Mouse (Mus musculus): ENCODE data around the gene Ank. TPM values are rescaled to one million over a fixed set of nuclear protein-coding genes. Genes with fewer than 3 reads are reported as not detected.

Ank gene
- total and polyA plus RNA-seq, 2 experiments from 2014 or later = 22.8 to 31.5 TPM

DNA sequence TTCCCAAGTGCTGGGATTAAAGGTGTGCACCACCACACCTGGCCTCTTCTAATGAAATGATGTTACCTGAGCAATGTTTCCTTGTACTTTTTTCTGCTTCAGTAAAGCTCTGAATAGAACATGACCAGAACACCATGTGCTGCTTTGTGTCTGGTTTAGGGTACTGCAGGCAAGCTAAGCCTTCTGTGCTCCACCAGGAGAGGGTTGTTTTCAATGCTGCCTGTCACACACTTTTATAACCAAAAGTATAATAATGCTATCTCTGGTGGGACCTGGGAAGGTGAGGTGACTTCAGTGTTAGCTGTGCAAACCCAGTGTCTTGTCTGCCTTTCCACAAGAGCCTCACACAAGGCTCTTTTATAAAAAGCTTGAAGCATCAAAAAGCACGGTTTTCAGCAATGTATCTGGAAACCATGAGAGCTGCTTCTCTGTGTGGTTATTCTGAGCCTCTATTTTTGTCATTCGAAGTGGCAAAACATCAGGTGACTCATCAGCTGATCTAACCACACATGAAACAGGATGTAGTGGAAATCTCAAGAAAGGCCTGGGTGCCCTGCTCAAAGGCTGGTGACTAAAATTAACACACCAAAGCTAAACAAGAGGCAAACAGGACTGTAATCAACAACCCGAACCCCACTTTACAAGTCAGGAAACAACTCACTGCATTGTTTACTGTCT is 130.1 kb downstream of the Ank start:
- peak overlapping the region; percentile 46; the same call in 1 of the 2 replicates for H3K27ac ChIP-seq (ENCODE audit: low read depth, low read length)
- ATAC-seq = peak; percentile 74
- 63% methylated on average over 3 of the region's 3 CpGs for WGBS

DNA sequence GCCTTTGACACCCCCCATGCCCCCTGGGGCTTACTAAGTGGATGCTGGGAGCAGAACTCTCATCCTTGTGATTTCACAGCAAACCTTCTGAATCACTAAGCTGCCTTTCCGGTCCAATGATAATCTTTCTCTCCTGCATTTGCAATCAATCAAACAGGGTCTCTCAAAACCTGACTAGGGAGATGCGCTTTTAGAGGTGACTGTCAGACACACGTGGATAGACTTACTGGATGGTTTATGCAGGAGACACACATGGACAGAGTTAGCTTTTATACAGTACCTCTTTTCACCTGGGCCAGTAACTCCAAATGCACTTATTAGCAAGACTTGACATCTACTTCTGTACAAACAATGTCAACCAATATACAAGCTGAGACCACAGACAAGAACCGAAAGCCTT is 131.0 kb downstream of the Ank start:
- Histone ChIP-seq H3K4me2 (ENCODE audit: low read depth) (no peak overlapping the region), H3K9me3 (ENCODE audit: low read length) (no peaks in the 10 kb centered on the region), H3K4me1 (ENCODE audit: insufficient read depth) (no peaks in the 10 kb centered on the region), H3K27ac (ENCODE audit: low read depth, low read length) (no peak overlapping the region), H3K27me3 (ENCODE audit: insufficient read depth, low read length) (no peaks in the 10 kb centered on the region), H3K36me3 (ENCODE audit: insufficient read depth) (peaks cover 28% of the 10 kb centered on the region), H3K4me3 (ENCODE audit: low read depth, low read length) (no peak overlapping the region), H3K9ac (no peak overlapping the region)
- TF ChIP-seq CTCF (IDR thresholded peaks at IDR 0.05; ENCODE audit: low read depth) = no peak
- no peak for ATAC-seq
- WGBS = 80% methylated on average over 4 of the region's 4 CpGs
- DNase-seq = no peak

More for the DNA sequence above, 130.1 kb downstream of the Ank start:
- peak; percentile 55 for TF ChIP-seq CTCF (IDR thresholded peaks at IDR 0.05; ENCODE audit: low read depth)
- Histone ChIP-seq H3K27me3 (ENCODE audit: insufficient read depth, low read length) (no peaks in the 10 kb centered on the region), H3K4me1 (ENCODE audit: insufficient read depth) (no peaks in the 10 kb centered on the region), H3K9ac (no peak overlapping the region), H3K4me2 (ENCODE audit: low read depth) (no peak overlapping the region), H3K36me3 (ENCODE audit: insufficient read depth) (peaks cover 34% of the 10 kb centered on the region), H3K4me3 (ENCODE audit: low read depth, low read length) (no peak overlapping the region), H3K9me3 (ENCODE audit: low read length) (no peaks in the 10 kb centered on the region)
- no peak for DNase-seq

DNA sequence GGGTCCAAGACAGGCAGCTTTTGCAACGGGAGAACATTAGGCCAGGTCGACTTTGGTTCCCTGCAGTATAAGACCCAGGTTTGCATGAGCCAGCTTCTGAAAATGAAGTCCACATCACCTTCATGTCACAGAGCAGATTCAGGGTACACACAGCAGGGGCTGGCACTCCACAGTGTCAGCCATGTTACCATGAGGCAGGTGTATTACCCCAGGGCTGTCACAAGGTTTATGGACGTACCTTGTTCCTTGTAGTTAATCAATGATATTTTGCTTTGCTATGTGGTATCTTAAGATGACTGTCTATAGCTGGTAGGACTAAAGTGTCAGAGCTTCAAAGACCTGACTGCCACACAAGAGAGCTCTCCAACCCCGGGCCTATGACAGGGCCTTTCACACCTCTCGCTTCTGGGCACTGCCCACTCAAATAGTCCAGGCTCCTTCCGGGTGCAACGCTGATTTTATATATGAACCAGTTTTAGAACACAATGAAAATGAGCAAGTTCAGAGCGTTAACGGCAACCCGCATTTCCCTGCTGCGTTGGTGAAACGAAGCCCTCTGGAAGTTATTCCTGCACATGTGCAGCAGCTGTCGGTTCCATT is 132.4 kb downstream of the Ank start:
- no peak overlapping the region for H3K4me3 ChIP-seq (ENCODE audit: low read depth, low read length)
- no peak for DNase-seq
- no peak overlapping the region for H3K4me2 ChIP-seq (ENCODE audit: low read depth)
- no peak overlapping the region for H3K9ac ChIP-seq
- no peaks in the 10 kb centered on the region for H3K27me3 ChIP-seq (ENCODE audit: insufficient read depth, low read length)
- no peaks in the 10 kb centered on the region for H3K4me1 ChIP-seq (ENCODE audit: insufficient read depth)
- no peak for ATAC-seq
- TF ChIP-seq CTCF (IDR thresholded peaks at IDR 0.05; ENCODE audit: low read depth) = no peak
- peaks cover 18% of the 10 kb centered on the region for H3K36me3 ChIP-seq (ENCODE audit: insufficient read depth)
- H3K9me3 ChIP-seq (ENCODE audit: low read length) = no peaks in the 10 kb centered on the region
- 91% methylated on average over 13 of the region's 13 CpGs for WGBS
- no peak overlapping the region for H3K27ac ChIP-seq (ENCODE audit: low read depth, low read length)

DNA sequence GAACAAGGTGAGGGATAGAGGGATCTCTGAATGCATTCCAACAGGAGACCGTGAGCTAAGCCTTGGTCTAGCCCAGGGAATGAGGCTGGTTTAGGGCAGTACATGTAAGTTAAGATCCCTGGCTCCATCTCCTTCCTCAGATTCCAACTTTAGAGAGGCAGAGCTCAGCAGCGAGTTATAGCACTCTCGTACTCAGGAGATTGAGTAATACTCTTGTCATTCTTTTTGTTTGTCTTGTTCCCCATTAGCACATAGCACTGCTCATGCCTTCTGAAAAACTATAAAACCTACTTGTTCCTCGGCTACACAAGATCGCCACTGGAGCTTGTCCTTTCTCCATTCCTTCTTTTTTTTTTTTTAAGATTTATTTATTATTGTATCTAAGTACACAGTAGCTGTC is 134.0 kb downstream of the Ank start:
- no peaks in the 10 kb centered on the region for H3K9me3 ChIP-seq (ENCODE audit: low read length)
- H3K27me3 ChIP-seq (ENCODE audit: insufficient read depth, low read length) = no peaks in the 10 kb centered on the region
- peaks cover 18% of the 10 kb centered on the region; the same call in 1 of the 2 replicates for H3K36me3 ChIP-seq (ENCODE audit: insufficient read depth)
- no peak overlapping the region for H3K4me2 ChIP-seq (ENCODE audit: low read depth)
- no peak for DNase-seq
- H3K27ac ChIP-seq (ENCODE audit: low read depth, low read length) = no peak overlapping the region
- 92% methylated on average over 5 of the region's 5 CpGs for WGBS
- no peak for ATAC-seq
- no peak for TF ChIP-seq CTCF (IDR thresholded peaks at IDR 0.05; ENCODE audit: low read depth)
- no peaks in the 10 kb centered on the region for H3K4me1 ChIP-seq (ENCODE audit: insufficient read depth)
- no peak overlapping the region for H3K9ac ChIP-seq
- H3K4me3 ChIP-seq (ENCODE audit: low read depth, low read length) = no peak overlapping the region

DNA sequence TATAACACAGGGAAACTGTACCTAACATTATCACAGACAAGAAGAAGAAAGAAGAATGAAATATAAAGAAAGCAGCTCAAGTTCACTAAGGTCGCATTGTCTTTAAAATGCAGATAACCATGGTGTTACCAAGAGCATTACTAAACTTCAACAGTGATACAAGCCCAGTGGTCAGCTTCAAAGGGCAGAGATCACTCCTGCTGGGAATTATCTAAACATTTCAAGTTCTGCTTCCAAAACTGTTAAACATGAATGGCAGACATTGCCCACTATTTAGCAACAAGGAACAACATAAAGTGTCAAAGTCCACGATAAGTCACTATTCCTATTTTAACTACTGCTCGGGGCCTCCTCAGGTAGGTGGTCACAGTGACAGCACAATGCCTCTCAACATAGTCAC is 138.1 kb downstream of the Ank start:
- no peaks in the 10 kb centered on the region for H3K4me1 ChIP-seq (ENCODE audit: insufficient read depth)
- H3K4me2 ChIP-seq (ENCODE audit: low read depth) = no peak overlapping the region
- H3K9ac ChIP-seq = no peak overlapping the region
- no peak for ATAC-seq
- 93% methylated on average over 3 of the region's 3 CpGs for WGBS
- DNase-seq = no peak
- no peak overlapping the region for H3K27ac ChIP-seq (ENCODE audit: low read depth, low read length)
- no peaks in the 10 kb centered on the region for H3K9me3 ChIP-seq (ENCODE audit: low read length)
- no peak overlapping the region for H3K4me3 ChIP-seq (ENCODE audit: low read depth, low read length)
- no peak for TF ChIP-seq CTCF (IDR thresholded peaks at IDR 0.05; ENCODE audit: low read depth)
- H3K36me3 ChIP-seq (ENCODE audit: insufficient read depth) = peaks cover 36% of the 10 kb centered on the region
- no peaks in the 10 kb centered on the region for H3K27me3 ChIP-seq (ENCODE audit: insufficient read depth, low read length)

DNA sequence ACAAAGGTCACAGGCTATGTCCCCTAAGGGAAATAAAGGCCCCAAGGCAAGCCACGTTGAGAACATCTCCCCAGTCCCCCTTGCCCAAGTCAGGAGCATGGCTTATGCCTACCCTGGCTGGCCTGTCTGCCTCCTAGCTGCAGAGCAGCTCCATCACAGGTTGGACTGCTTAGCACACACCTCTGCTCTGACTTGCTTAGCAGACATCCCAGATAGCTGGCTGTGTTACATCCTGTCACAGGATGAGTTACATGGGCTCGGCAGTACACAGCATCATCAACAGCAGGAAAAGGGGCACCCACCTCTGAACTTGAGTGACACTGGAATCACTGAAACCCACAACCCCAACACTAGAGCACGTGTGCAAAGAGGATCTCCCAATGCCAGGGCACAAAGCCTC is 138.8 kb downstream of the Ank start:
- DNase-seq (no peak), ATAC-seq (no peak)
- TF ChIP-seq CTCF (IDR thresholded peaks at IDR 0.05; ENCODE audit: low read depth) = no peak

DNA sequence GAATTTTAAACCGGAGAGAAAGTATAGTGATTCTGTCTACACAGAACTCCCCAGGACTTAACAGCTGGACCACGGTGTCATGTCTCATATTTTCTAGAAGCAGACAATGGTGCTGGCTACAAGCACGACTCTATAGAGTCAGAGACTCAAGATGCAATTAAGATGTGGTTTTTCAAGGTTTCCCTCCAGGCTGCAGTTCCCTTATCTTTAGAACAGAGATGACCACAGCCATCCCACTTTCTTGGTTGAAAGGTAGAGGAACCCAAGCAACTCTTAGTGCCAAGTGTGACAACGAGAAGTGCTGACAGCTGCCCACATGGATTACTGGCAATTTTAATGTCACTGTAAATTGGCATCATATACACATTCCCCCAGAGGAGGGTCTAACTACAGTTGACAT is 143.1 kb downstream of the Ank start:
- no peak overlapping the region for H3K4me3 ChIP-seq (ENCODE audit: low read depth, low read length)
- no peak for TF ChIP-seq CTCF (IDR thresholded peaks at IDR 0.05; ENCODE audit: low read depth)
- H3K4me1 ChIP-seq (ENCODE audit: insufficient read depth) = no peaks in the 10 kb centered on the region
- peaks cover 38% of the 10 kb centered on the region for H3K36me3 ChIP-seq (ENCODE audit: insufficient read depth)
- DNase-seq = no peak
- H3K27me3 ChIP-seq (ENCODE audit: insufficient read depth, low read length) = no peaks in the 10 kb centered on the region
- 70% methylated on average over 4 of the region's 4 CpGs for WGBS
- no peaks in the 10 kb centered on the region for H3K9me3 ChIP-seq (ENCODE audit: low read length)
- ATAC-seq = no peak
- no peak overlapping the region for H3K4me2 ChIP-seq (ENCODE audit: low read depth)
- H3K27ac ChIP-seq (ENCODE audit: low read depth, low read length) = no peak overlapping the region
- no peak overlapping the region for H3K9ac ChIP-seq

More for the DNA sequence above, 138.8 kb downstream of the Ank start:
- Histone ChIP-seq H3K27ac (ENCODE audit: low read depth, low read length) (no peak overlapping the region), H3K9me3 (ENCODE audit: low read length) (no peaks in the 10 kb centered on the region), H3K36me3 (ENCODE audit: insufficient read depth) (peaks cover 36% of the 10 kb centered on the region), H3K4me3 (ENCODE audit: low read depth, low read length) (no peak overlapping the region), H3K9ac (no peak overlapping the region), H3K4me1 (ENCODE audit: insufficient read depth) (no peaks in the 10 kb centered on the region), H3K4me2 (ENCODE audit: low read depth) (no peak overlapping the region), H3K27me3 (ENCODE audit: insufficient read depth, low read length) (no peaks in the 10 kb centered on the region)
- WGBS = 85% methylated on average over 3 of the region's 3 CpGs

All from forebrain, postnatal 0 days (tissue).